Comparison of ENCODE assay signal across 28 mouse cellular contexts in genomic region chr5:34207503-34207902, GRCm38 (mm10). TPM values are rescaled to one million over a fixed set of nuclear protein-coding genes. Genes with fewer than 3 reads are reported as not detected.
A peak's percentile ranks its signal among the peaks of the same experiment; 100 is the strongest.
DNase-seq lines count a peak whose midpoint lies in the region; ATAC-seq and TF ChIP-seq lines count a peak whose summit lies in the region.
"Had no signal": no experiment of that assay in that cellular context is flagged by ENCODE, and none has a peak within 500 bp of the region (broad histone marks: within the 10 kb centered on the region; RNA-seq: fewer than 3 reads in every experiment).

No protein-coding gene starts in this region.

- no peak for ATAC-seq in midbrain, embryonic 13.5 days
- ATAC-seq in midbrain, embryonic 15.5 days (replicated peaks) = no peak
- ATAC-seq: forebrain, postnatal 0 days; hindbrain, postnatal 0 days; intestine, embryonic 15.5 days had no signal

- TF ChIP-seq POLR2A in lung, adult 2 months (IDR thresholded peaks at IDR 0.05; ENCODE audit: borderline replicate concordance, extremely low read depth, low read depth, low read length) = no peak

- peak overlapping the region; percentile 23; the same call in 1 of the 2 replicates for H3K9ac ChIP-seq in midbrain, embryonic 13.5 days (replicated peaks)
- no peak overlapping the region for H3K9ac ChIP-seq in midbrain, embryonic 15.5 days
- H3K9ac ChIP-seq: forebrain, embryonic 12.5 days; forebrain, postnatal 0 days; heart, embryonic 12.5 days; intestine, embryonic 15.5 days; limb, embryonic 13.5 days; midbrain, embryonic 12.5 days; neural tube, embryonic 12.5 days had no signal

- peak; percentile 2 for DNase-seq in adrenal gland, postnatal 14 days
- no peak for DNase-seq in adrenal gland, postnatal 10 days
- peak; percentile 88 for DNase-seq in thymus, postnatal 0 days (ENCODE audit: low spot score)
- DNase-seq in thymus, postnatal 4 days = peak; percentile 80
- DNase-seq in lung, postnatal 4 days = no peak
- DNase-seq in lung, adult 2 months = no peak
- DNase-seq: adrenal gland, adult 2 months; cerebellum, adult 8-10 months; forebrain, postnatal 0 days; gastrocnemius, postnatal 14 days; kidney, adult 2 months; kidney, postnatal 36 days; lung, postnatal 36 days; right cerebral cortex, postnatal 4 days had no signal

- H3K4me2 ChIP-seq in midbrain, embryonic 13.5 days (replicated peaks) = no peak overlapping the region
- no peak overlapping the region for H3K4me2 ChIP-seq in midbrain, embryonic 15.5 days
- H3K4me2 ChIP-seq: forebrain, embryonic 12.5 days; heart, embryonic 12.5 days; intestine, embryonic 15.5 days; limb, embryonic 13.5 days; liver, embryonic 11.5 days; midbrain, embryonic 12.5 days; neural tube, embryonic 12.5 days had no signal

- 0 out of 2 replicates have a peak, but pooled peaks cover 4% of the 10 kb centered on the region for H3K4me1 ChIP-seq in midbrain, embryonic 13.5 days (replicated peaks)
- H3K4me1 ChIP-seq in midbrain, embryonic 15.5 days = no peaks in the 10 kb centered on the region
- H3K4me1 ChIP-seq in lung, adult 2 months (ENCODE audit: control insufficient read depth, insufficient read depth, low read length) = no peaks in the 10 kb centered on the region
- H3K4me1 ChIP-seq: forebrain, embryonic 12.5 days; intestine, embryonic 15.5 days; limb, embryonic 13.5 days; midbrain, embryonic 12.5 days; neural tube, embryonic 12.5 days had no signal

- no peak overlapping the region for H3K27ac ChIP-seq in midbrain, embryonic 13.5 days
- no peak overlapping the region for H3K27ac ChIP-seq in midbrain, embryonic 15.5 days
- H3K27ac ChIP-seq: forebrain, embryonic 12.5 days; hindbrain, postnatal 0 days; intestine, embryonic 15.5 days; layer of hippocampus, adult 2 months; left cerebral cortex, adult 2 months; limb, embryonic 13.5 days; midbrain, embryonic 12.5 days; neural tube, embryonic 12.5 days; stomach, postnatal 0 days had no signal

- no peak overlapping the region for H3K4me3 ChIP-seq in midbrain, embryonic 13.5 days (replicated peaks)
- H3K4me3 ChIP-seq in midbrain, embryonic 15.5 days = no peak overlapping the region
- H3K4me3 ChIP-seq in lung, adult 2 months (replicated peaks; ENCODE audit: extremely low read depth, low read depth, low read length) = no peak overlapping the region
- H3K4me3 ChIP-seq: forebrain, embryonic 12.5 days; heart, embryonic 12.5 days; intestine, embryonic 15.5 days; layer of hippocampus, adult 2 months; left cerebral cortex, adult 2 months; limb, embryonic 13.5 days; megakaryocyte, embryonic 14.5 days; midbrain, embryonic 12.5 days; neural tube, embryonic 12.5 days had no signal

- no peaks in the 10 kb centered on the region for H3K36me3 ChIP-seq in midbrain, embryonic 13.5 days
- no peaks in the 10 kb centered on the region for H3K36me3 ChIP-seq in midbrain, embryonic 15.5 days (replicated peaks)
- H3K36me3 ChIP-seq: forebrain, embryonic 12.5 days; heart, embryonic 12.5 days; intestine, embryonic 15.5 days; limb, embryonic 13.5 days; midbrain, embryonic 12.5 days; neural tube, embryonic 12.5 days had no signal

- H3K9me3 ChIP-seq in midbrain, embryonic 13.5 days = no peaks in the 10 kb centered on the region
- no peaks in the 10 kb centered on the region for H3K9me3 ChIP-seq in midbrain, embryonic 15.5 days
- H3K9me3 ChIP-seq: forebrain, embryonic 12.5 days; heart, embryonic 12.5 days; intestine, embryonic 15.5 days; limb, embryonic 13.5 days; megakaryocyte, embryonic 14.5 days; midbrain, embryonic 12.5 days; neural tube, embryonic 12.5 days had no signal

- H3K27me3 ChIP-seq in midbrain, embryonic 13.5 days = no peaks in the 10 kb centered on the region
- H3K27me3 ChIP-seq in midbrain, embryonic 15.5 days (replicated peaks) = no peaks in the 10 kb centered on the region
- H3K27me3 ChIP-seq: forebrain, embryonic 12.5 days; heart, embryonic 12.5 days; intestine, embryonic 15.5 days; limb, embryonic 13.5 days; midbrain, embryonic 12.5 days; neural tube, embryonic 12.5 days had no signal

- WGBS in midbrain, embryonic 13.5 days = 72% methylated on average over 3 of the region's 3 CpGs
- 63% methylated on average over 3 of the region's 3 CpGs for WGBS in midbrain, embryonic 15.5 days
- WGBS in lung, adult 2 months = 30% methylated on average over 3 of the region's 3 CpGs

- no peak for TF ChIP-seq CTCF in lung, adult 2 months (IDR thresholded peaks at IDR 0.05; ENCODE audit: insufficient read depth, low read length)

RNA-seq across cellular contexts. Expression of gene Mxd4, which starts 20.0 kb away (rescaled TPM):
- total RNA-seq in adrenal gland, postnatal 14 days (2021) = 145 and 158 TPM in 2 replicates
- 100 to 1,000 TPM; 140 to 144 TPM for total RNA-seq in adrenal gland, postnatal 10 days (2021)
- polyA plus RNA-seq in midbrain, embryonic 13.5 days (2015; fragmentation: Nextera tagmentation; extraction: Ambion mirVana) = 32.8 and 34.9 TPM in 2 replicates
- polyA plus RNA-seq in midbrain, embryonic 15.5 days (2015; fragmentation: Nextera tagmentation; extraction: Ambion mirVana) = 35.0 and 38.1 TPM in 2 replicates
- polyA plus RNA-seq in thymus, postnatal 0 days (2015; fragmentation: Nextera tagmentation; extraction: Ambion mirVana) = 45.3 and 50.3 TPM in 2 replicates
- polyA plus RNA-seq in lung, adult 2 months (2012; rRNA removed) = 318 and 340 TPM in 2 replicates

RNA-seq across cellular contexts. Expression of gene Haus3, which starts 38.2 kb away (rescaled TPM):
- 9.9 and 10.0 TPM in 2 replicates for total RNA-seq in adrenal gland, postnatal 14 days (2021)
- 1 to 10 TPM; 9.3 to 9.8 TPM for total RNA-seq in adrenal gland, postnatal 10 days (2021)
- polyA plus RNA-seq in midbrain, embryonic 13.5 days (2015; fragmentation: Nextera tagmentation; extraction: Ambion mirVana) = 21.9 and 24.5 TPM in 2 replicates
- polyA plus RNA-seq in midbrain, embryonic 15.5 days (2015; fragmentation: Nextera tagmentation; extraction: Ambion mirVana) = 11.7 and 11.9 TPM in 2 replicates
- polyA plus RNA-seq in thymus, postnatal 0 days (2015; fragmentation: Nextera tagmentation; extraction: Ambion mirVana) = 67.1 and 68.3 TPM in 2 replicates
- 0.46 and 0.49 TPM in 2 replicates for polyA plus RNA-seq in lung, adult 2 months (2012; rRNA removed)

RNA-seq across cellular contexts. Expression of gene Poln, which starts 38.3 kb away (rescaled TPM):
- 35.4 and 47.0 TPM in 2 replicates for total RNA-seq in adrenal gland, postnatal 14 days (2021)
- 10 to 100 TPM; 37.3 to 40.0 TPM for total RNA-seq in adrenal gland, postnatal 10 days (2021)
- 0.66 and 0.89 TPM in 2 replicates for polyA plus RNA-seq in midbrain, embryonic 13.5 days (2015; fragmentation: Nextera tagmentation; extraction: Ambion mirVana)
- 0.27 and 0.52 TPM in 2 replicates for polyA plus RNA-seq in midbrain, embryonic 15.5 days (2015; fragmentation: Nextera tagmentation; extraction: Ambion mirVana)
- polyA plus RNA-seq in thymus, postnatal 0 days (2015; fragmentation: Nextera tagmentation; extraction: Ambion mirVana) = 0.58 and 0.96 TPM in 2 replicates
- polyA plus RNA-seq in lung, adult 2 months (2012; rRNA removed) = 0.77 and 1.4 TPM in 2 replicates

Comparison
In these comparisons a context has a peak if more than half of its experiments do, and no peak if none do; other contexts are left out.
1. DNase-seq: peak in adrenal gland, postnatal 14 days (single experiment), thymus, postnatal 0 days (single experiment) and thymus, postnatal 4 days (single experiment); none in adrenal gland, postnatal 10 days (single experiment), lung, postnatal 4 days (0 of 2) and lung, adult 2 months (single experiment).